Mouse (Mus musculus): Measurements from ENCODE around the gene Dnal1.
A peak's percentile ranks its signal among the peaks of the same experiment; 100 is the strongest.

The Dnal1 gene

GRCm38 (mm10) chr12:84185547-84185946 is 71.4 kb downstream of the Dnal1 start:
- DNase-seq (ENCODE audit: low read depth) = no peak

- no peak for DNase-seq (ENCODE audit: low read depth)
Measured at GRCm38 (mm10) chr12:84186536-84186935, 72.4 kb downstream of the Dnal1 start.

- no peak for DNase-seq (ENCODE audit: low read depth)
Measured at GRCm38 (mm10) chr12:84186950-84187349, 72.8 kb downstream of the Dnal1 start.

- no peak for DNase-seq (ENCODE audit: low read depth)
Measured at GRCm38 (mm10) chr12:84187752-84188601, 73.8 kb downstream of the Dnal1 start.

- DNase-seq (ENCODE audit: low read depth) = no peak
Measured at GRCm38 (mm10) chr12:84188881-84189444, 74.8 kb downstream of the Dnal1 start.

- DNase-seq (ENCODE audit: low read depth) = no peak
Measured at GRCm38 (mm10) chr12:84190151-84190820, 76.1 kb downstream of the Dnal1 start.

GRCm38 (mm10) chr12:84191190-84191589 is 77.0 kb downstream of the Dnal1 start:
- no peak for DNase-seq (ENCODE audit: low read depth)

- no peak for DNase-seq (ENCODE audit: low read depth)
Measured at GRCm38 (mm10) chr12:84191770-84192169, 77.6 kb downstream of the Dnal1 start.

GRCm38 (mm10) chr12:84192280-84192679 is 78.1 kb downstream of the Dnal1 start:
- DNase-seq (ENCODE audit: low read depth) = no peak

- DNase-seq (ENCODE audit: low read depth) = no peak
Measured at GRCm38 (mm10) chr12:84192741-84193641, 78.8 kb downstream of the Dnal1 start.

GRCm38 (mm10) chr12:84193642-84194399 is 79.7 kb downstream of the Dnal1 start:
- DNase-seq (ENCODE audit: low read depth) = peak; percentile 89

GRCm38 (mm10) chr12:84194400-84195109 is 80.4 kb downstream of the Dnal1 start:
- DNase-seq (ENCODE audit: low read depth) = no peak

GRCm38 (mm10) chr12:84195195-84195594 is 81.0 kb downstream of the Dnal1 start:
- no peak for DNase-seq (ENCODE audit: low read depth)
